Mouse (Mus musculus) embryonic facial prominence, embryonic 11.5 days (tissue): Measurements from ENCODE around the gene Ugt1a7c. TPM values are rescaled to one million over a fixed set of nuclear protein-coding genes. Genes with fewer than 3 reads are reported as not detected.

Source experiments
- ATAC-seq: fragments of 200-750 bp; cut with Nextera tagmentation; replicated peaks from 2 replicates; pipeline ENCODE4 v1.8.0; 2017; ENCODE audit warnings: low read depth; ENCODE audit not compliant: insufficient number of reproducible peaks, low FRiP score, low TSS enrichment
- DNase-seq: peaks from one replicate; pipeline ENCODE4 v3.0.0-alpha.2; 2015; ENCODE audit warnings: low spot score
- H3K27ac ChIP-seq: fragments of 300-500 bp; sonication (generic); replicated peaks from 2 replicates; pipeline ENCODE4 v1.5.1; 2014; ENCODE audit warnings: mild to moderate bottlenecking, low read depth, low read length, control low read depth
- H3K27me3 ChIP-seq: fragments of 300-500 bp; sonication (generic); 2 replicates; pipeline ENCODE4 v1.6.1; 2014; ENCODE audit warnings: mild to moderate bottlenecking, low read length, moderate library complexity, mixed read lengths; ENCODE audit not compliant: control insufficient read depth, insufficient read depth
- H3K36me3 ChIP-seq: fragments of 300-500 bp; sonication (generic); replicated peaks from 2 replicates; pipeline ENCODE4 v1.6.1; 2014; ENCODE audit warnings: low read depth, mild to moderate bottlenecking, low read length, moderate library complexity, mixed read lengths; ENCODE audit not compliant: control insufficient read depth, insufficient read depth
- H3K4me1 ChIP-seq: fragments of 300-500 bp; sonication (generic); 2 replicates; pipeline ENCODE4 v1.6.1; 2014; ENCODE audit warnings: low read length, mixed read lengths; ENCODE audit not compliant: control insufficient read depth, insufficient read depth
- H3K4me2 ChIP-seq: fragments of 300-500 bp; sonication (generic); 2 replicates; pipeline ENCODE4 v1.6.1; 2014; ENCODE audit warnings: low read depth, mild to moderate bottlenecking, control low read depth, low read length, moderate library complexity
- H3K4me3 ChIP-seq: fragments of 300-500 bp; sonication (generic); 2 replicates; pipeline ENCODE4 v1.5.1; 2014; ENCODE audit warnings: low read depth, low read length, control low read depth
- H3K9ac ChIP-seq: fragments of 300-500 bp; sonication (generic); replicated peaks from 2 replicates; pipeline ENCODE4 v1.6.1; 2014; ENCODE audit warnings: mild to moderate bottlenecking, control low read depth, low read length
- H3K9me3 ChIP-seq: fragments of 300-500 bp; sonication (generic); replicated peaks from 2 replicates; pipeline ENCODE4 v1.6.1; 2016; ENCODE audit warnings: mild to moderate bottlenecking, low read length, inconsistent platforms, mixed read lengths; ENCODE audit not compliant: control insufficient read depth
- WGBS: fragments of 180-500 bp; shearing (Covaris S2); extraction: QIAGEN DNeasy Blood & Tissue Kit; methylation state at CpG from one replicate; pipeline ENCODE4 v1.1.7; 2014; 5-methylcytosine and 5-hydroxymethylcytosine counted together
- polyA plus RNA-seq: library from polyadenylated mRNA; unstranded; fragments of >200 nt; fragmentation: Nextera tagmentation; extraction: Ambion mirVana; gene quantifications from 2 replicates; pipeline ENCODE4 v1.2.1, GENCODE M21; 2014

Ugt1a7c gene
- polyA plus RNA-seq, 1 experiment from 2014 or later = 0.84 TPM

DNA sequence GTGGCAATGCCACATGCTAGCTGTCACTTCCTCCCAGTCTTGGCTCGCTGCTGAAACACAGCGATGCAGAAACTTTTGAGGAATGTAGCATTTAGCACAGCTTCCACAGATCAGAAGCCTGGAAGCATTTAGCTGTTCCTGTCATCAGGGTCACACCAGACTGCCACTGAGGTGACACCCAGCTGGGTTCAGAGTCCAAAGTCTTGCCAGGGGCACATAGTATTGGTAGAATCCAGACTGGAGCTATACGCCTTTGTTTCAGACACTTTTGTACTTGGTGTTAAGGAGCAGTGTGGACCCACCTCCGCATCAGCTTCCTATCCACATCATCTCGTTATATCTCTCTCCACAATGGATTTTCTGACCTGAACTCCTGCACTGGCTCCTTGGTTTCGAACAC, 158.7 kb downstream of the Ugt1a7c start:
- Histone ChIP-seq H3K4me2 (no peak overlapping the region), H3K36me3 (no peaks in the 10 kb centered on the region), H3K4me1 (no peaks in the 10 kb centered on the region), H3K27ac (no peak overlapping the region), H3K9ac (no peak overlapping the region), H3K9me3 (peaks cover 90% of the 10 kb centered on the region), H3K4me3 (no peak overlapping the region), H3K27me3 (no peaks in the 10 kb centered on the region)
- DNase-seq (no peak), ATAC-seq (no peak)
- WGBS = 68% methylated on average over 6 of the region's 6 CpGs

DNA sequence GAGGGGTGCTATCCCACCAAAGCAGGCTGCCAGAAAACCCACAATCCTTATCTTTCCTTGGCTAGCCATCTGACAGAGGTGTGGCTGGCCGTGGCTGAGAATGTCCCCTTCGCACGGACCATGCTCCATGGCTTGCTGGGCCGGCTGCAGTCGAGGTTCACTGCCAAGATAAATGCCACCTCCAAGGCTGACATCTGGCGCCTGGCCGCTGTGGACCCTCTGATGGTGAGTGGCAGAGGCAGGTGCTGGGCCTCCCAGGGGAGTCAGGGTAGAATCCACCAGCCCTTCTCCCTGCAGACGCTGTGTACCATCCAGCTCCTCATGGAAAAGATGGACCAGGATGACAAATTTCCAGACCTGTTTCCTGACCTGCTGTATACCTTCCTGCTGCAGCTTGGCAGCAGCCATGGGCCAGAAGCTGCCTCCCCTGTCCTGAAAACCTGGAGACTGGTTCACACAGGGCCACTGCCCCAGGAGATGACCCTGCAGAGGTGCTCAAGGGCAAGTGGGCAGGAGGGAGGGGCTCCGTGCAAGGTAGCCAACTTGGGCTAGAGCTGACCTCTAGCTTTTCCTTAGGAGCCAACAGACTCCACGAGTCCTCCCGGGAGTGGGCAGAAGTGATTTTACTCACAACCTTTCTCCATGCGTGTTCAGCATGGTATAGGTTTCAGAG, 160.1 kb downstream of the Ugt1a7c start:
- Histone ChIP-seq H3K4me2 (no peak overlapping the region), H3K4me1 (no peaks in the 10 kb centered on the region), H3K9me3 (peaks cover 83% of the 10 kb centered on the region), H3K4me3 (no peak overlapping the region), H3K27ac (no peak overlapping the region), H3K36me3 (peaks cover 5% of the 10 kb centered on the region), H3K27me3 (no peaks in the 10 kb centered on the region), H3K9ac (no peak overlapping the region)
- WGBS = 87% methylated on average over 12 of the region's 12 CpGs
- no peak for ATAC-seq
- no peak for DNase-seq

DNA sequence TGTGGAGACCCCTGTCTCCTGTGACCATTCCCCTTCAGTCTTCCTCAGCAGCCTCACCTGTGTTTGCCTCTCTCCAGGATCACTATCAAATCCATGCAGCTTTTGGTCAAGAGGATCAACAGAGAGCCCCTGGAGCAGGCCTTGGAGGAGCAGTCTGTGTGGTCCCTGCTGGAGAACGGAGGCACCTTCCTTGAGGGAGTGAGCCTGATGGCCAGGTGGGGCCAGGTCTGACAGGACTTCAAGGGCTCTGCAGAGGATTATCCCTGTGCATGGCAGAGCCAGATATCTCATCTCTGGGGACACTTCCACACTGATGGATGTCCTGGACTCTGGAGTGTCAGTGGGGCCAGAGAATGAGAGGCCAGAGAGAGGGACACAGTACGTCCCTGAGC, 160.6 kb downstream of the Ugt1a7c start:
- no peaks in the 10 kb centered on the region for H3K27me3 ChIP-seq
- WGBS = 55% methylated on average over 2 of the region's 2 CpGs
- no peak overlapping the region for H3K4me3 ChIP-seq
- no peak for DNase-seq
- no peak overlapping the region for H3K4me2 ChIP-seq
- H3K4me1 ChIP-seq = no peaks in the 10 kb centered on the region
- ATAC-seq = no peak
- H3K9me3 ChIP-seq = peaks cover 81% of the 10 kb centered on the region
- peaks cover 11% of the 10 kb centered on the region for H3K36me3 ChIP-seq
- no peak overlapping the region for H3K27ac ChIP-seq
- no peak overlapping the region for H3K9ac ChIP-seq

DNA sequence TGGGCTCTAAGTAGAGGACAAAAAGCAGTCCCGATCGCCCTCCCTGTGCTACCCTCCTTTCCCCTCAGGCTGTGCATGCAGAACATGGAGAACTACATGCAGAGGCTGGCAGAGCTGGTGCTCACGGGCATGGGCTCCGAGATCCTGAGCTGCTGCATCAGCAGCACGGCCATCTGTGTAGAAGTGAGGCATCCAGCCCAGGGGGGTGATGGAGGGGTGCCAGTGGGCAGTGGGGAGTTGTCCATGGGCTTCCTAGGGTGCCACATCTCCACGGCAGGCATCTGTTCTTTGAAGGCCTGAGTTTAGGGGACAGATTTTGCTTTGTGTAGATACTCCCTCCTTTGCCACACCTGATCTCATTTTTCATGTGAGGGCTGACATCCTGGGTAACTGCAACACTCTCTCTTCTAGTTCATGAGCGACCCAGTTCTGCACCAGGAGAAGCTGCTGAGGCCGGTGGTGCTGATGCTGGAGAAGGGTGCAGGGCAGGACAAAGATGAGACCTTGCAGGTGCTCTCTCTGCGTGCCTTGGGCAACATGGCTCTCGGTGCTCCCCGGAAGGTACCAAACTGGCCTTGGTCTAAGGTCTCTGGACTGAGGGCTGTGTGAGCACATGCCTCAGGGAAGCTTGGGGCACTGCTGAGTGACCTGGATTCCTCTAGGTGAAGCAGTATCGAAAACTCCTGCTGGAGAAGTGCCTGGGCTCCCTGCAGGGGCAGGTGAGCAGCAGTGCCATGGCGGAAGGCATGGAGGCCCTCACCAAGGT, 161.3 kb downstream of the Ugt1a7c start:
- no peaks in the 10 kb centered on the region for H3K27me3 ChIP-seq
- no peaks in the 10 kb centered on the region for H3K4me1 ChIP-seq
- H3K9ac ChIP-seq = no peak overlapping the region
- ATAC-seq (no peak), DNase-seq (no peak)
- H3K9me3 ChIP-seq = peaks cover 74% of the 10 kb centered on the region
- H3K27ac ChIP-seq = no peak overlapping the region
- H3K36me3 ChIP-seq = peaks cover 16% of the 10 kb centered on the region
- no peak overlapping the region for H3K4me2 ChIP-seq
- WGBS = 80% methylated on average over 13 of the region's 13 CpGs
- H3K4me3 ChIP-seq = no peak overlapping the region

DNA sequence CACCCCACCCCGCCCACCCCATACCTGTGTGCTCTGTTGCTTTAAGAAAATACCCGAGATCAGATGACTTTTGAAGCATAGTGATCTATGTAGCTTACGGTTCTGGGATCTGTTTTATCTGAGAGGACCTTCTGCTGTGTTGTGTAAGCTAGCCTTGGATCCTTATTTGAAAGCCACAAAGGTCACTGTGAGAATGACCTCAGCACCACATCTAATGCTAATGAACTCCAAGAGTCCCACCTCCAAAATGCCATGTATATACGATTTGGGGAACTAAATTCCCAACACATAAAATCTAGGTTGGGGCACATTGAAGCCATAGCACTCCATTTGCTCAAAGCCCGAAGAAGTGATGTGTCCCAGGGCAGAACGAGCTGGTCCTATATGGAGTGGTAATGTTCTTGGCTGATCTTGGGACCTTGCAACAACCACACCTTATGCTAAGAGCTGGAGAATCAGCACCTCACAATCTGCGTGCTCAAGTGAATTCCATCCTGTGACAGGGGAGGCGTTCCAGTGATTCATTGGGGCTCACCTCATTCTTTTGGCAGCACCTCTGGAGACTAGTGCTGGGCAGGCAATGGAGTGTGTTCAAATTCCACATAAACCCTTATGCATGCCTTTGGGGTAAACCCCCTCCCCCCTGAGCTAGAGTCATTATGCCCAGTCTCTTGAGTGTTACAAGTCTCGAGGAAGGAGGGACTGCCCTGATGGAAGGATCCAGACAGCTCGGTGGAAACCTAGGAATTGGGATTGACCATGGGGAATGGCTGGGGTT, 162.2 kb downstream of the Ugt1a7c start:
- H3K4me1 ChIP-seq = no peaks in the 10 kb centered on the region
- H3K27me3 ChIP-seq = no peaks in the 10 kb centered on the region
- H3K9ac ChIP-seq = no peak overlapping the region
- H3K9me3 ChIP-seq = peaks cover 69% of the 10 kb centered on the region
- no peak overlapping the region for H3K4me3 ChIP-seq
- WGBS = 78% methylated on average over 10 of the region's 10 CpGs
- no peak overlapping the region for H3K27ac ChIP-seq
- H3K4me2 ChIP-seq = no peak overlapping the region
- ATAC-seq (no peak), DNase-seq (no peak)
- peaks cover 24% of the 10 kb centered on the region for H3K36me3 ChIP-seq

DNA sequence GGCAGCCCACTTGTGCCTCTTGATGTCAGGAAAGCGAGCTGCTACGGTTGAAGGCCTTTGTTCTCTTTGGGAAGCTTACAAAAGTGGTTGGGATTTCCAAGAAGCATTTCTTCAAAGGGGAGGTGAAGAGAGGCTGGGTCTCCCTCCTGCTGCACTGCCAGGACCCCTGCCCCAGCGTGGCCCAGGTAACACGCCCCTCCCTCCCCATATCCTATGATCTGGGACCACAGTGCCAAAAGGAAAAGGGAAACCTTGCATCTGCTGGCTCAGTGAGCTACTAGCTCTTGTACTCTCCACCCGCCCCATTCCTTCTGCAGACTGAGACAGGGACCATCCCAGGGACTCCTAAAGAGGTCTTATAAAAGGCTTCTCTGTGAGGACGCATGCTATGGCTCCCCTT, 162.8 kb downstream of the Ugt1a7c start:
- Histone ChIP-seq H3K4me3 (no peak overlapping the region), H3K4me2 (no peak overlapping the region), H3K36me3 (peaks cover 30% of the 10 kb centered on the region), H3K9ac (no peak overlapping the region), H3K27me3 (no peaks in the 10 kb centered on the region), H3K9me3 (peaks cover 63% of the 10 kb centered on the region), H3K4me1 (no peaks in the 10 kb centered on the region), H3K27ac (no peak overlapping the region)
- DNase-seq = no peak
- ATAC-seq = no peak
- WGBS = 80% methylated on average over 6 of the region's 6 CpGs

DNA sequence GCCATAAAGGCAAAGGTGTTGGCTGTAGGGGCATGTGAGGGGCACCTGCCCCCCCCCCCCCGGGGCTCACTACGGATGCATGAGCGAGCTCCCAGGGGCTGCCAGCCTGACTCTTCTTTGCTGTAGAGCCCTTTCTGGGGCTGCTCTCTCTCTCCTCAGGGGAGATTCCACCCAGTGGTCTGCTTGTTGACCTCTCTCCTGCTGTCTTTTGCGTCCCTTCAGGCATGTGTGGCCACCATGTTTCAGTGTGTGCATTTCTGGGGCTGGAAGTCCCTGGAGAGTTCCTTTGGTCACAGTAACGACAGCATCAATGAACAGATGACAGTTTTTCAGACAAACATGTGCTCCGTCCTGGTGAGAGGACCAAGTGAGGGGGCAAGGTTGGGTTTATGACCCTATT, 163.5 kb downstream of the Ugt1a7c start:
- no peak overlapping the region for H3K4me2 ChIP-seq

More for the DNA sequence above, 163.5 kb downstream of the Ugt1a7c start:
- Histone ChIP-seq H3K9me3 (peaks cover 59% of the 10 kb centered on the region), H3K4me1 (no peaks in the 10 kb centered on the region), H3K9ac (no peak overlapping the region), H3K4me3 (no peak overlapping the region), H3K27me3 (no peaks in the 10 kb centered on the region), H3K36me3 (peaks cover 37% of the 10 kb centered on the region), H3K27ac (no peak overlapping the region)
- WGBS = 73% methylated on average over 6 of the region's 6 CpGs
- no peak for DNase-seq
- no peak for ATAC-seq
